Mouse (Mus musculus) forebrain, embryonic 13.5 days (tissue): ENCODE results near the gene Irgm1. TPM values are rescaled to one million over a fixed set of nuclear protein-coding genes. Genes with fewer than 3 reads are reported as not detected.
A peak's percentile ranks its signal among the peaks of the same experiment; 100 is the strongest.
"Not testable (repeated sequence)": the region's sequence is repeated elsewhere in the genome, so short reads cannot be mapped to it uniquely, and the experiment has no call there.

Experiments
- ATAC-seq: fragments of 200-750 bp; cut with Nextera tagmentation; 2 replicates; pipeline ENCODE4 v1.8.0; 2017
- H3K27ac ChIP-seq: fragments of 300-500 bp; sonication (generic); 2 replicates; pipeline ENCODE4 v1.5.1; 2015; ENCODE audit warnings: inconsistent platforms, mild to moderate bottlenecking, moderate library complexity
- H3K27me3 ChIP-seq: fragments of 300-500 bp; sonication (generic); 2 replicates; pipeline ENCODE4 v1.6.1; 2015; ENCODE audit warnings: mild to moderate bottlenecking, inconsistent platforms
- H3K36me3 ChIP-seq: fragments of 300-500 bp; sonication (generic); 2 replicates; pipeline ENCODE4 v1.6.1; 2015; ENCODE audit warnings: mild to moderate bottlenecking, inconsistent platforms; ENCODE audit not compliant: poor library complexity, severe bottlenecking
- H3K4me1 ChIP-seq: fragments of 300-500 bp; sonication (generic); 2 replicates; pipeline ENCODE4 v1.6.1; 2015; ENCODE audit warnings: inconsistent platforms
- H3K4me2 ChIP-seq: fragments of 300-500 bp; sonication (generic); 2 replicates; pipeline ENCODE4 v1.6.1; 2015; ENCODE audit warnings: inconsistent platforms, mild to moderate bottlenecking, moderate library complexity
- H3K4me3 ChIP-seq: fragments of 300-500 bp; sonication (generic); 2 replicates; pipeline ENCODE4 v1.5.1; 2015; ENCODE audit warnings: mild to moderate bottlenecking, inconsistent platforms
- H3K9ac ChIP-seq: fragments of 300-500 bp; sonication (generic); 2 replicates; pipeline ENCODE4 v1.6.1; 2015; ENCODE audit warnings: mild to moderate bottlenecking, inconsistent platforms
- H3K9me3 ChIP-seq: fragments of 300-500 bp; sonication (generic); replicated peaks from 2 replicates; pipeline ENCODE4 v1.6.1; 2016; ENCODE audit warnings: inconsistent platforms
- WGBS: fragments of 180-500 bp; shearing (Covaris S2); methylation state at CpG from one replicate; pipeline ENCODE4 v1.1.7; 2015; 5-methylcytosine and 5-hydroxymethylcytosine counted together
- polyA plus RNA-seq: library from polyadenylated mRNA; unstranded; fragments of >200 nt; fragmentation: Nextera tagmentation; extraction: Ambion mirVana; gene quantifications from 2 replicates; pipeline ENCODE4 v1.2.1, GENCODE M21; 2015

Irgm1 gene
- polyA plus RNA-seq, 1 experiment from 2014 or later: 1.9 TPM

DNA sequence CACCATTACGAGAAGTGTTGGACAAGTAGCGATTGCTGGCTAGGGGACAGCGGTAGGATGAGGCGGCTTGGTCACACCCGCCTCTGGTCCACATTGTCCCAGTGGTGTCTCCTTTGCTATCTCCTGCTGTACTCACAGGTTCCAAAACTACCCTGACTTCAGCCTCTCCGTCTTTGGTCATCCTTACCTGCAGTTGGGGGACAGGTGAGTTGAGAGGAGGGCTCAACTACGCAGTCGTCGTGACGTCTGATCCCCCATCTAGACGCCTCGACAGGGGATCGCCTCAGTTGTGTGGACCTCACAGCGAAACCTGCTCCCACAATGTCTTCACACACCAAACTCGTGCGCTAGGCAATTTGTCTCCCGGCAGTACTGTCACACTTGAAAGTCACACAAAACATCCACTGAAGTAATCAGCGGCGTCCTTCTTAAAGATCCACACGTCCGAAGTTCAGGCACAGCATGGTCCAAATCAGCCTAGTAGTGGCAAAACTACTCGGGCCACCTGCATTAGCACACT lies 47.1 kb downstream of the Irgm1 start:
- Histone ChIP-seq H3K4me2 (peak overlapping the region; percentile 61), H3K9ac (peak overlapping the region; percentile 56), H3K9me3 (no peaks in the 10 kb centered on the region), H3K4me1 (peaks cover 19% of the 10 kb centered on the region), H3K4me3 (peak overlapping the region; percentile 41), H3K36me3 (no peaks in the 10 kb centered on the region), H3K27ac (no peak overlapping the region), H3K27me3 (peaks cover 20% of the 10 kb centered on the region)
- no peak for ATAC-seq
- WGBS: 5% methylated on average over 22 of the region's 22 CpGs

- under 1% methylated on average over 15 of the region's 15 CpGs for WGBS
- H3K9me3 ChIP-seq: no peaks in the 10 kb centered on the region
- peaks cover 20% of the 10 kb centered on the region for H3K27me3 ChIP-seq
- peak overlapping the region; percentile 41 for H3K4me3 ChIP-seq
- H3K27ac ChIP-seq: no peak overlapping the region
- no peaks in the 10 kb centered on the region for H3K36me3 ChIP-seq
- peaks cover 19% of the 10 kb centered on the region for H3K4me1 ChIP-seq
- 0 out of 2 replicates have a peak, but pooled peaks have one; percentile 22 for ATAC-seq
- peak overlapping the region; percentile 56 for H3K9ac ChIP-seq
- peak overlapping the region; percentile 61 for H3K4me2 ChIP-seq
Observed at GRCm38 (mm10) chr11:48823536-48823972, 47.9 kb downstream of the Irgm1 start.

DNA sequence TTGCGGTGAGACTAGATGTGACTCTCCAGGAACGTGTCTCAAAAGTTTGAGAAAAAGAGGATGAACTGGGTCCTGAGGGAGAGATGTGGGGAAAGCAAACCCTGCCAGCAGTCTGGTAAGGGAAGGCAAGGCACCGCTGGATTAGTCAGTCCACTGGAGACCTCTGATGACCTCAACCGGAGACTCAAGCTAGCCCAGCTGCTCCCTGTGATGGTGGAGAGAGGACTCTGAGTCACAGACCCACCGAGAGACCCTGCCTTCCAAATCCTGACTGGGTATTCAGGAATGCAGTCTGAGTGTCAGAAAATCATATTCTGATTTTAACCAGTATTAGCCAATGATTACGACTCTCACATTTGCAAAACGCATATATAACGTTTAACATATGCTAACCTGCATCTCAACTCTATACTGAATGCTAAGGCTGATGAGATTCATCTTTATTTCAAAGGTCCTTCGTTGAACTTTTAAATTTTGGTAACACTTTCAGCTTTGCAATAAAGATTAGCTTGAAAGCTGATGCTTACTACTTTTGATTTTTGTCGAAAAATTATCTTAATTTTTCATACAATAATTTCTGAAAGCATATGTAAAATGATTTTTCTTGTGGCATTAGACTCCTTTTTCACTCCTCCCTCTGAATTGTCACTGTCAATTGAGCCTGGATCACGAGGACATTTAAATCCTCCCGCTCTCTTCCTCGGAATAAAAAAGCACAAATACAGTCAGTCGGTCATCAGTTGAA lies 48.5 kb downstream of the Irgm1 start:
- Histone ChIP-seq H3K9ac (no peak overlapping the region), H3K27me3 (peaks cover 20% of the 10 kb centered on the region), H3K36me3 (no peaks in the 10 kb centered on the region), H3K9me3 (no peaks in the 10 kb centered on the region), H3K4me1 (peaks cover 22% of the 10 kb centered on the region), H3K4me2 (peak overlapping the region; percentile 61), H3K27ac (no peak overlapping the region), H3K4me3 (peak overlapping the region; percentile 41)
- ATAC-seq: no peak
- WGBS: 36% methylated on average over 14 of the region's 14 CpGs

DNA sequence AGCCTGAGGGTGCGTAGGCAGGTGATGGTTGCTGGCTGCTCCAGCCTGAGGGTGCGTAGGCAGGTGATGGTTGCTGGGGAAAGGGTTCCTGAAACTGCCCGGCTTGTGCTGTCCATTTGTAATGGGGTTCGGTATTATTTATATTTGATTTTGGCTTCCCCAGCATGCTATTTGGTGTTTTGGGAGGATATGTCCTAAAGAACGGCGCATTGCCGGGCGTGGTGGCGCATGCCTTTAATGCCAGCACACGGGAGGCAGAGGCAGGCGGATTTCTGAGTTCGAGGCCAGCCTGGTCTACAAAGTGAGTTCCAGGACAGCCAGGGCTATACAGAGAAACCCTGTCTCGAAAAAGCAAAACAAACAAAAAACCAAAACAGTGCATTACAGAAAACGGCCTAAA lies 50.2 kb downstream of the Irgm1 start:
- peaks cover 20% of the 10 kb centered on the region for H3K27me3 ChIP-seq
- not testable (repeated sequence) for H3K4me2 ChIP-seq, ATAC-seq, H3K4me3 ChIP-seq, H3K9ac ChIP-seq, H3K36me3 ChIP-seq, H3K27ac ChIP-seq, H3K9me3 ChIP-seq
- 82% methylated on average over 14 of the region's 14 CpGs for whole genome bisulfite sequencing
- peaks cover 19% of the 10 kb centered on the region for H3K4me1 ChIP-seq

DNA sequence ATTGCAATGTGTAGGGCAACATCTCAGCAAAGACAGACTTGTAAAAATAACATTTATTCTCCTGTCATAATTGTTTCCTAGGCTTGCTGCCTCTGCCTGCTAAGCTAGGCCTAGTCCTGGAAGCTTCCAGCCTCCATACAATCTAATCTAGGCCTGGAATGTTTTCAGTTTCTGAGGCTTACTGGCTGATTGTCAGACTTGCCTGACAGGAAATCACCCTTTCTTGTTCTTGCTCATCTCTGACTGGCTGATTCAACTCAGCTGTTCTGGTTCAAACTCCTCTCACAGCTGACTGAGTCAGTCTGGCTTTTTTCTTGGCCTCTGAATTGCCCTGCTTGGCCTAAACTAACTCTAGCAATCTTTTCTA lies 51.2 kb downstream of the Irgm1 start:
- Histone ChIP-seq H3K4me2 (no peak overlapping the region), H3K9me3 (no peaks in the 10 kb centered on the region), H3K9ac (no peak overlapping the region), H3K4me3 (no peak overlapping the region), H3K27me3 (peaks cover 20% of the 10 kb centered on the region), H3K36me3 (0 out of 2 replicates have a peak, but pooled peaks cover 4% of the 10 kb centered on the region), H3K27ac (no peak overlapping the region), H3K4me1 (peaks cover 30% of the 10 kb centered on the region)
- no peak for ATAC-seq

DNA sequence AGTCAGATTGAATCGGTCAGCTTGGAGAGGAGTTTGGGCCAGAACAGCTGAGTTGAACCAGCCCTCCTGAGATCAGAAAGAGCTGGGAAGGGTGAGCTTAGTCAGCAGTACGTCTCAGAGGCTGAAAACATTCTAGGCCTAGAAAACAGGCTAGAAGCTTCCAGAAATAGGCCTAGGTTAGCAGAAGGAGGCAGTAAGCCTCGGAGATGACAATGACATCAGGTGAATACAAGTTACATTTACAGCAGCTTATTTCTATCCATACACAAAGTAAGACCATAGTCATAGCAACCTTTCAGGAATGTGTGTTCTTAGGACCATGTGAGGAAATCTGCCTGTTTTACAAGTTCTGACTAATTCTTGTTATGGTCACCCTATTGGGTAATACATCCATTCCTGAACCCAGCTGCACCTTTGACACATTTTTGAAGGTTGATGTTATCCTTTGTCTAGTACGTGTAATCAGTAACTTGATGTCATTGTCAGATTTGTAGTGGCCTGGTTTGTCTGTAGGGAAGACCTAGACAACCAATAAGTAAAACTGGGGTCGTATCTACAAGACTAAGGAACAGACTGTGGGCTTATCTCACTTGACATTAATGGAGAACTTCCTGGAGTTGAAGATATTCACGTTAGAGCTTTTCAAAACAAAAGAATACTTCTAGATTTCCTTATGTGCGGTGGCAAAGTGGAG lies 51.7 kb downstream of the Irgm1 start:
- Histone ChIP-seq H3K4me2 (no peak overlapping the region), H3K4me1 (peaks cover 34% of the 10 kb centered on the region), H3K36me3 (0 out of 2 replicates have a peak, but pooled peaks cover 7% of the 10 kb centered on the region), H3K27ac (no peak overlapping the region), H3K27me3 (peaks cover 17% of the 10 kb centered on the region), H3K9me3 (no peaks in the 10 kb centered on the region), H3K4me3 (no peak overlapping the region), H3K9ac (no peak overlapping the region)
- WGBS: 79% methylated on average over 7 of the region's 7 CpGs
- no peak for ATAC-seq

DNA sequence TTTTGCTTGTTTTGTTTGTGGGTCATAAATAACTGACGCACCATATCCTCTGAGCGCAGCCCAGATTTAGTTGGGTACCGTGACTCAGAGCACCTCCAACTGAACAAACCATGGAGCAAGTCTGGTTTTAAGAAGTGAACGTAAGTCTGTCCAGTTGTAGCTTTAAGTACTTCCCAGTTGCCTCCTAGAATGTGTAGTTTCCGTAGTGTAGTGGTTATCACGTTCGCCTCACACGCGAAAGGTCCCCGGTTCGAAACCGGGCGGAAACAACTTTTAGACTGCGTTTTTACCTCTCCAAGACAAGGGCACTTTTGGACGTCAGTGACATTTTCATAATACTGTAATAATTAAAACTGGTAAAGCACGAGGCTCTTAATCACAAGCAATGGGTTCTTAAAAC lies 53.1 kb downstream of the Irgm1 start:
- no peak overlapping the region; the same call in 1 of the 2 replicates for H3K27ac ChIP-seq
- no peak for ATAC-seq
- H3K4me2 ChIP-seq: peak overlapping the region; percentile 87
- WGBS: under 1% methylated on average over 16 of the region's 16 CpGs
- 0 out of 2 replicates have a peak, but pooled peaks cover 6% of the 10 kb centered on the region for H3K27me3 ChIP-seq
- no peaks in the 10 kb centered on the region for H3K9me3 ChIP-seq
- H3K4me3 ChIP-seq: peak overlapping the region; percentile 73
- peaks cover 15% of the 10 kb centered on the region; the same call in 1 of the 2 replicates for H3K36me3 ChIP-seq
- peaks cover 30% of the 10 kb centered on the region for H3K4me1 ChIP-seq
- peak overlapping the region; percentile 81 for H3K9ac ChIP-seq

- Histone ChIP-seq H3K9me3 (no peaks in the 10 kb centered on the region), H3K9ac (peak overlapping the region; percentile 81), H3K4me3 (peak overlapping the region; percentile 73), H3K27ac (peak overlapping the region; percentile 95), H3K27me3 (0 out of 2 replicates have a peak, but pooled peaks cover 4% of the 10 kb centered on the region), H3K4me2 (peak overlapping the region; percentile 87), H3K4me1 (peaks cover 28% of the 10 kb centered on the region), H3K36me3 (peaks cover 20% of the 10 kb centered on the region)
- 0 out of 2 replicates have a peak, but pooled peaks have one; percentile 1 for ATAC-seq
- WGBS: 9% methylated on average over 9 of the region's 9 CpGs
Observed at GRCm38 (mm10) chr11:48817794-48818193, 53.7 kb downstream of the Irgm1 start.

DNA sequence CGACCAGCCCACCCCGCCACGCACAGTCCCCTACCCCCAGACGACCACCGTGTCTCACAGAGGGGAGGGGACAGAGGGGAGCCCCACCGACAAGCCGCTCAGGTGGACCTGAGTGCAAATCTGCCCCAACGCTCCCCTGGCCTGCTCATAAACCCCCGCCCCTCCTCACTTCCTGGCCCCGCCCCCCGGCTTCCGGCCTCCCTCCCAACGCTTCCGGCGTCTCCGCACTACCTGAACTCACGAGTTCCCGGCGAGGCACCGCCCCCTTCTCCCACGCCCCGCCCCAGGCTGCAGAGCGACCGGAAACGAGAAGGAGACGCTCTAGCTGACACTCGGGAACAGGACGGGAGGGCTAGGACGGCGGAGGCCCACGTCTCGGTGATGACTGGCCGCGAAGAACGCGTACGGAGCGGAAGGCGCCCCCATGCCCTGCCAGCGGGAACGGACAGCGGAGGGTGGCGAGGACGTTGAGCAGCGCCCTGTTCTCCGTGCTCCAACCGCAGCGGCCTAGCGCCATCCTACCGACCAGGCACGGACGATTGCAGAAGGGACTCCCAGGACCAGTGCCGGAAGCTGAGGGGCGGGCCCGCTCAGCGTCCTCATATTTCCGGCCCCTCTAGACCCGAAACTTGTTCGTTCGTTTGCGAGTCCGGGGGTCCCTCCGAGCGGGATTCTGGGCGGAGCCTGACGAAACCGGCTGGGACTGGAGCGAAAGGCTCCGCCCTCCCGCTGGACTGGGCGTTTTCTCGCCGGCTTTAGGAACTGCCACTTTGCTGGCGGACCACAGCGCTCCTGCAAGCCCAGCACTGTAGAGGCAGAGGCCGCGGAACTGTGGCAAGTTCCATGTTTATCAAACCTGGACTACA lies 54.5 kb downstream of the Irgm1 start, which contains the start of gene Trim41:
Gene Trim41, minus strand, starts transcription at position 554 of the 866 bp plus-strand sequence.
- WGBS: under 1% methylated on average over 70 of the region's 77 CpGs
- H3K4me2 ChIP-seq: peak within 1 kb of the TSS; percentile 87
- H3K9ac ChIP-seq: peak within 1 kb of the TSS; percentile 81
- H3K9me3 ChIP-seq: no peaks in the 10 kb centered on the region
- H3K36me3 ChIP-seq: peaks cover 27% of the 10 kb centered on the region
- ATAC-seq: peak; percentile 97
- H3K4me3 ChIP-seq: peak within 1 kb of the TSS; percentile 73
- H3K27ac ChIP-seq: peak within 1 kb of the TSS; percentile 95
- no peaks in the 10 kb centered on the region for H3K27me3 ChIP-seq
- peaks cover 28% of the 10 kb centered on the region for H3K4me1 ChIP-seq

DNA sequence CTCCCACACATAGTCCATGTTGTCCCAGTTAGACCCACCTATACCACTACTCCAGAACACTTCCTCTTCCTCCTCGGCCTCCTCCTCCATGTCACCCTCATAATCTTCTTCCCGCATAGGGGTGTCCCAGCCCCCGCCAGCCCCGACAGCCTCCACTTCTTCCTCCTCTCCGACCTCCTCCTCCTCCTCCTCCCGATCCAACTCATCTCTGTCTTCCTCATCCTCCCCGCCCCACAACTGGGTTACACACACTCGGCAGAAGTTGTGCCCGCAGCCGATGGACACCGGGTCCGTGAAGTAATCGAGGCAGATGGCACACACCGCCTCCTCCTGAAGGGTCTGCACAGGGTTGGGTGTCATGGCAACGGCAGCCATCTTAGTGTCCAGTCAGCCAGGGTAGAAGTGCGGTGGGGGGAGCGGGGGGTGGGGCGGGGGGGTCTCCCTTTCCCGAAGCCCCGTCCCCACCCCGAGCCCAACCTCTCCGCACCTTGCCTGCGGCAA lies 55.2 kb downstream of the Irgm1 start:
- no peaks in the 10 kb centered on the region for H3K9me3 ChIP-seq
- H3K4me2 ChIP-seq: peak overlapping the region; percentile 87
- peak overlapping the region; percentile 73 for H3K4me3 ChIP-seq
- H3K27ac ChIP-seq: peak overlapping the region; percentile 95
- H3K9ac ChIP-seq: peak overlapping the region; percentile 81
- no peaks in the 10 kb centered on the region for H3K27me3 ChIP-seq
- H3K4me1 ChIP-seq: peaks cover 28% of the 10 kb centered on the region
- ATAC-seq: peak; percentile 58
- H3K36me3 ChIP-seq: peaks cover 34% of the 10 kb centered on the region
- WGBS: 4% methylated on average over 17 of the region's 23 CpGs

DNA sequence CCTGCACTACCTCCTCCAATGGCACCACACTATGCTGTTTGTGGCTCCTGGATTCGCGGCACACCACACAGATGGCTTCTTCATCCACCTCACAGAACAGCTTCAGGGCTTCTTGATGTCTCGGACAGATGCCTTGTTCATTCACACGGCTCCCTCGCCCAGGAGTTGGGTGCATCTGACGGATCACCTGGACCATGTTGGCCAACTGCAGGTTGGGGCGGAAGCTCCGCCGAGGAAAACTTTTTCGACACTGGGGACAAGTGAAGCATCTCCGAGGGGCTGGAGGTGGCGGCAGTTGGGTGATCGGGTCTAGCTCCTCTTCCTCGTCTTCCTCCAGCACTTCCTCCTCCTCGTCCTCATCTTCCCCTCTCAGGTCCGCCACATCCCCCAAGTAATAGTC lies 55.6 kb downstream of the Irgm1 start:
- peaks cover 39% of the 10 kb centered on the region for H3K36me3 ChIP-seq
- peak overlapping the region; percentile 87 for H3K4me2 ChIP-seq
- no peaks in the 10 kb centered on the region for H3K27me3 ChIP-seq
- peak overlapping the region; percentile 81 for H3K9ac ChIP-seq
- peaks cover 28% of the 10 kb centered on the region for H3K4me1 ChIP-seq
- H3K27ac ChIP-seq: no peak overlapping the region; the same call in 1 of the 2 replicates
- H3K4me3 ChIP-seq: peak overlapping the region; percentile 73
- H3K9me3 ChIP-seq: no peaks in the 10 kb centered on the region
- 82% methylated on average over 16 of the region's 16 CpGs for WGBS
- no peak for ATAC-seq
